Mouse (Mus musculus): ENCODE measurements around the gene Zfp961.

- TF ChIP-seq CTCF (IDR thresholded peaks at IDR 0.05) (no peak), POLR2A (IDR thresholded peaks at IDR 0.05; ENCODE audit: insufficient read depth, low read depth, low read length) (no peak), EP300 (IDR thresholded peaks at IDR 0.05; ENCODE audit: insufficient read depth, low read depth, low read length) (no peak)
Observed at GRCm38 (mm10) chr8:71981032-71981431, 30.2 kb downstream of the Zfp961 start.

All from heart, adult 2 months (tissue).